Mouse (Mus musculus): Measurements from ENCODE around the gene Syngr1. TPM values are rescaled to one million over a fixed set of nuclear protein-coding genes. Genes with fewer than 3 reads are reported as not detected.

Syngr1 gene
- polyA plus RNA-seq, 1 experiment from 2014 or later = 26.2 TPM

- H3K27ac ChIP-seq = no peak overlapping the region
- ATAC-seq = no peak
- H3K4me1 ChIP-seq (replicated peaks) = peaks cover 8% of the 10 kb centered on the region; the same call in 1 of the 2 replicates
- no peak overlapping the region for H3K4me3 ChIP-seq (replicated peaks)
- no peaks in the 10 kb centered on the region for H3K36me3 ChIP-seq
- H3K9ac ChIP-seq (replicated peaks) = no peak overlapping the region
- H3K4me2 ChIP-seq (replicated peaks) = no peak overlapping the region
- H3K27me3 ChIP-seq = no peaks in the 10 kb centered on the region
- WGBS = 94% methylated on average over 7 of the region's 7 CpGs
- H3K9me3 ChIP-seq = no peaks in the 10 kb centered on the region
These were observed 33.0 kb upstream of the Syngr1 start for GRCm38 (mm10) chr15:80058151-80058550.

- H3K4me3 ChIP-seq (replicated peaks) = no peak overlapping the region
- H3K36me3 ChIP-seq = no peaks in the 10 kb centered on the region
- no peak overlapping the region for H3K27ac ChIP-seq
- no peaks in the 10 kb centered on the region for H3K27me3 ChIP-seq
- WGBS = 89% methylated on average over 7 of the region's 7 CpGs
- no peak overlapping the region for H3K4me2 ChIP-seq (replicated peaks)
- H3K9me3 ChIP-seq = no peaks in the 10 kb centered on the region
- no peak for ATAC-seq
- peaks cover 8% of the 10 kb centered on the region; the same call in 1 of the 2 replicates for H3K4me1 ChIP-seq (replicated peaks)
- no peak overlapping the region for H3K9ac ChIP-seq (replicated peaks)
These were observed 31.5 kb upstream of the Syngr1 start for GRCm38 (mm10) chr15:80059606-80060005.

- Histone ChIP-seq H3K27me3 (no peaks in the 10 kb centered on the region), H3K27ac (no peak overlapping the region), H3K4me3 (replicated peaks) (no peak overlapping the region), H3K4me2 (replicated peaks) (no peak overlapping the region), H3K36me3 (no peaks in the 10 kb centered on the region), H3K9me3 (no peaks in the 10 kb centered on the region), H3K9ac (replicated peaks) (no peak overlapping the region), H3K4me1 (replicated peaks) (peaks cover 4% of the 10 kb centered on the region; the same call in 1 of the 2 replicates)
- 92% methylated on average over 8 of the region's 8 CpGs for WGBS
- no peak for ATAC-seq
These were observed 30.6 kb upstream of the Syngr1 start for GRCm38 (mm10) chr15:80060356-80061070.

GRCm38 (mm10) chr15:80061071-80061550 lies 30.0 kb upstream of the Syngr1 start:
- Histone ChIP-seq H3K4me3 (replicated peaks) (no peak overlapping the region), H3K27ac (no peak overlapping the region), H3K4me1 (replicated peaks) (0 out of 2 replicates have a peak, but pooled peaks cover 3% of the 10 kb centered on the region), H3K27me3 (no peaks in the 10 kb centered on the region), H3K9me3 (no peaks in the 10 kb centered on the region), H3K9ac (replicated peaks) (no peak overlapping the region), H3K36me3 (no peaks in the 10 kb centered on the region), H3K4me2 (replicated peaks) (no peak overlapping the region)
- no peak for ATAC-seq
- WGBS = 93% methylated on average over 4 of the region's 4 CpGs

GRCm38 (mm10) chr15:80062339-80062738 lies 28.8 kb upstream of the Syngr1 start:
- H3K27me3 ChIP-seq = 0 out of 2 replicates have a peak, but pooled peaks cover 4% of the 10 kb centered on the region
- no peak for ATAC-seq
- no peaks in the 10 kb centered on the region for H3K4me1 ChIP-seq (replicated peaks)
- H3K9ac ChIP-seq (replicated peaks) = no peak overlapping the region
- WGBS = 71% methylated on average over 8 of the region's 9 CpGs
- no peak overlapping the region for H3K4me3 ChIP-seq (replicated peaks)
- H3K4me2 ChIP-seq (replicated peaks) = no peak overlapping the region
- no peak overlapping the region for H3K27ac ChIP-seq
- no peaks in the 10 kb centered on the region for H3K9me3 ChIP-seq
- H3K36me3 ChIP-seq = no peaks in the 10 kb centered on the region

GRCm38 (mm10) chr15:80062821-80063220 lies 28.3 kb upstream of the Syngr1 start:
- Histone ChIP-seq H3K4me2 (replicated peaks) (no peak overlapping the region), H3K36me3 (no peaks in the 10 kb centered on the region), H3K27ac (no peak overlapping the region), H3K9ac (replicated peaks) (no peak overlapping the region), H3K9me3 (no peaks in the 10 kb centered on the region), H3K27me3 (0 out of 2 replicates have a peak, but pooled peaks cover 5% of the 10 kb centered on the region), H3K4me3 (replicated peaks) (no peak overlapping the region), H3K4me1 (replicated peaks) (no peaks in the 10 kb centered on the region)
- ATAC-seq = no peak
- WGBS = 46% methylated on average over 5 of the region's 5 CpGs

- Histone ChIP-seq H3K9me3 (no peaks in the 10 kb centered on the region), H3K4me3 (replicated peaks) (no peak overlapping the region), H3K27ac (no peak overlapping the region), H3K36me3 (no peaks in the 10 kb centered on the region), H3K27me3 (0 out of 2 replicates have a peak, but pooled peaks cover 5% of the 10 kb centered on the region), H3K4me1 (replicated peaks) (no peaks in the 10 kb centered on the region), H3K9ac (replicated peaks) (no peak overlapping the region), H3K4me2 (replicated peaks) (no peak overlapping the region)
- no peak for ATAC-seq
- 86% methylated on average over 5 of the region's 5 CpGs for WGBS
These were observed 26.2 kb upstream of the Syngr1 start for GRCm38 (mm10) chr15:80064965-80065364.

- ATAC-seq = no peak
- H3K9me3 ChIP-seq = no peaks in the 10 kb centered on the region
- no peak overlapping the region for H3K4me2 ChIP-seq (replicated peaks)
- no peaks in the 10 kb centered on the region for H3K36me3 ChIP-seq
- no peak overlapping the region for H3K9ac ChIP-seq (replicated peaks)
- no peak overlapping the region for H3K27ac ChIP-seq
- 17% methylated on average over 13 of the region's 13 CpGs for WGBS
- no peak overlapping the region for H3K4me3 ChIP-seq (replicated peaks)
- H3K4me1 ChIP-seq (replicated peaks) = no peaks in the 10 kb centered on the region
- 0 out of 2 replicates have a peak, but pooled peaks cover 5% of the 10 kb centered on the region for H3K27me3 ChIP-seq
These were observed 25.7 kb upstream of the Syngr1 start for GRCm38 (mm10) chr15:80065414-80065813.

GRCm38 (mm10) chr15:80066538-80066937 lies 24.6 kb upstream of the Syngr1 start:
- no peak overlapping the region for H3K9ac ChIP-seq (replicated peaks)
- H3K27ac ChIP-seq = no peak overlapping the region
- ATAC-seq = no peak
- H3K4me2 ChIP-seq (replicated peaks) = no peak overlapping the region
- H3K4me1 ChIP-seq (replicated peaks) = no peaks in the 10 kb centered on the region
- 0 out of 2 replicates have a peak, but pooled peaks cover 5% of the 10 kb centered on the region for H3K27me3 ChIP-seq
- no peaks in the 10 kb centered on the region for H3K9me3 ChIP-seq
- H3K4me3 ChIP-seq (replicated peaks) = no peak overlapping the region
- no peaks in the 10 kb centered on the region for H3K36me3 ChIP-seq
- WGBS = 58% methylated on average over 3 of the region's 3 CpGs

- no peak overlapping the region for H3K27ac ChIP-seq
- 52% methylated on average over 4 of the region's 4 CpGs for WGBS
- H3K4me2 ChIP-seq (replicated peaks) = no peak overlapping the region
- no peaks in the 10 kb centered on the region for H3K36me3 ChIP-seq
- H3K4me3 ChIP-seq (replicated peaks) = no peak overlapping the region
- no peaks in the 10 kb centered on the region for H3K9me3 ChIP-seq
- H3K9ac ChIP-seq (replicated peaks) = no peak overlapping the region
- 0 out of 2 replicates have a peak, but pooled peaks cover 5% of the 10 kb centered on the region for H3K27me3 ChIP-seq
- no peaks in the 10 kb centered on the region for H3K4me1 ChIP-seq (replicated peaks)
- no peak for ATAC-seq
These were observed 22.0 kb upstream of the Syngr1 start for GRCm38 (mm10) chr15:80069171-80069570.

- Histone ChIP-seq H3K27me3 (0 out of 2 replicates have a peak, but pooled peaks cover 5% of the 10 kb centered on the region), H3K4me3 (replicated peaks) (no peak overlapping the region), H3K4me1 (replicated peaks) (no peaks in the 10 kb centered on the region), H3K9ac (replicated peaks) (no peak overlapping the region; the same call in 1 of the 2 replicates), H3K27ac (no peak overlapping the region), H3K4me2 (replicated peaks) (no peak overlapping the region), H3K36me3 (no peaks in the 10 kb centered on the region), H3K9me3 (no peaks in the 10 kb centered on the region)
- ATAC-seq = no peak
- WGBS = 72% methylated on average over 8 of the region's 8 CpGs
These were observed 21.0 kb upstream of the Syngr1 start for GRCm38 (mm10) chr15:80070095-80070644.

GRCm38 (mm10) chr15:80071951-80072437 lies 19.1 kb upstream of the Syngr1 start:
- Histone ChIP-seq H3K27me3 (0 out of 2 replicates have a peak, but pooled peaks cover 4% of the 10 kb centered on the region), H3K36me3 (peaks cover 9% of the 10 kb centered on the region), H3K4me1 (replicated peaks) (no peaks in the 10 kb centered on the region), H3K4me2 (replicated peaks) (no peak overlapping the region), H3K4me3 (replicated peaks) (no peak overlapping the region), H3K9ac (replicated peaks) (no peak overlapping the region; the same call in 1 of the 2 replicates), H3K27ac (no peak overlapping the region), H3K9me3 (no peaks in the 10 kb centered on the region)
- WGBS = 40% methylated on average over 9 of the region's 9 CpGs
- ATAC-seq = no peak
